Mouse (Mus musculus) stomach, embryonic 15.5 days (tissue): ENCODE data around the gene Rab3il1. TPM values are rescaled to one million over a fixed set of nuclear protein-coding genes. Genes with fewer than 3 reads are reported as not detected.

Source experiments
- ATAC-seq: fragments of 200-750 bp; cut with Nextera tagmentation; 2 replicates; pipeline ENCODE4 v1.8.0; 2017; ENCODE audit warnings: low read depth, moderate number of reproducible peaks, moderate TSS enrichment; ENCODE audit not compliant: insufficient read depth, low FRiP score
- H3K27ac ChIP-seq: fragments of 300-500 bp; sonication (generic); 2 replicates; pipeline ENCODE4 v1.5.1; 2015; ENCODE audit warnings: mild to moderate bottlenecking, inconsistent platforms
- H3K27me3 ChIP-seq: fragments of 300-500 bp; sonication (generic); replicated peaks from 2 replicates; pipeline ENCODE4 v1.6.1; 2015; ENCODE audit warnings: inconsistent platforms
- H3K36me3 ChIP-seq: fragments of 300-500 bp; sonication (generic); 2 replicates; pipeline ENCODE4 v1.6.1; 2015; ENCODE audit warnings: inconsistent platforms
- H3K4me1 ChIP-seq: fragments of 300-500 bp; sonication (generic); 2 replicates; pipeline ENCODE4 v1.6.1; 2015; ENCODE audit warnings: inconsistent platforms
- H3K4me2 ChIP-seq: fragments of 300-500 bp; sonication (generic); 2 replicates; pipeline ENCODE4 v1.6.1; 2015; ENCODE audit warnings: mild to moderate bottlenecking, inconsistent platforms
- H3K4me3 ChIP-seq: fragments of 300-500 bp; sonication (generic); replicated peaks from 2 replicates; pipeline ENCODE4 v1.5.1; 2015; ENCODE audit warnings: inconsistent platforms
- H3K9ac ChIP-seq: fragments of 300-500 bp; sonication (generic); 2 replicates; pipeline ENCODE4 v1.6.1; 2015; ENCODE audit warnings: inconsistent platforms
- H3K9me3 ChIP-seq: fragments of 300-500 bp; sonication (generic); 2 replicates; pipeline ENCODE4 v1.6.1; 2016; ENCODE audit warnings: inconsistent platforms
- WGBS: fragments of 180-500 bp; shearing (Covaris S2); methylation state at CpG from one replicate; pipeline ENCODE4 v1.1.7; 2015; 5-methylcytosine and 5-hydroxymethylcytosine counted together
- polyA plus RNA-seq: library from polyadenylated mRNA; unstranded; fragments of >200 nt; fragmentation: Nextera tagmentation; extraction: Ambion mirVana; gene quantifications from 2 replicates; pipeline ENCODE4 v1.2.1, GENCODE M21; 2015

The Rab3il1 gene
- polyA plus RNA-seq, 1 experiment from 2014 or later, result 40.7 TPM

- Histone ChIP-seq H3K27me3 (no peaks in the 10 kb centered on the region), H3K27ac (no peak overlapping the region), H3K4me3 (no peak overlapping the region), H3K4me1 (peaks cover 30% of the 10 kb centered on the region; the same call in 1 of the 2 replicates), H3K36me3 (peaks cover 29% of the 10 kb centered on the region; the same call in 1 of the 2 replicates), H3K4me2 (no peak overlapping the region), H3K9ac (no peak overlapping the region), H3K9me3 (no peaks in the 10 kb centered on the region)
- WGBS, result 78% methylated on average over 1 of the region's 1 CpGs
- no peak for ATAC-seq
Observed at GRCm38 (mm10) chr19:10058352-10058825, 56.9 kb downstream of the Rab3il1 start.

GRCm38 (mm10) chr19:10058876-10059427 lies 57.5 kb downstream of the Rab3il1 start:
- no peaks in the 10 kb centered on the region for H3K9me3 ChIP-seq
- H3K4me1 ChIP-seq, result peaks cover 30% of the 10 kb centered on the region; the same call in 1 of the 2 replicates
- H3K4me2 ChIP-seq, result no peak overlapping the region
- peak overlapping the region; percentile 82; the same call in 1 of the 2 replicates for H3K27ac ChIP-seq
- no peak overlapping the region for H3K9ac ChIP-seq
- H3K4me3 ChIP-seq, result no peak overlapping the region
- H3K36me3 ChIP-seq, result peaks cover 27% of the 10 kb centered on the region
- H3K27me3 ChIP-seq, result no peaks in the 10 kb centered on the region
- WGBS, result 59% methylated on average over 9 of the region's 9 CpGs
- no peak for ATAC-seq

GRCm38 (mm10) chr19:10059911-10060567 lies 58.6 kb downstream of the Rab3il1 start:
- Histone ChIP-seq H3K27ac (peak overlapping the region; percentile 82), H3K9ac (no peak overlapping the region), H3K4me3 (no peak overlapping the region), H3K27me3 (no peaks in the 10 kb centered on the region), H3K4me2 (0 out of 2 replicates have a peak overlapping the region, but pooled peaks have one; percentile 8), H3K4me1 (peaks cover 30% of the 10 kb centered on the region; the same call in 1 of the 2 replicates), H3K9me3 (no peaks in the 10 kb centered on the region), H3K36me3 (peaks cover 27% of the 10 kb centered on the region)
- ATAC-seq, result peak; percentile 57
- 31% methylated on average over 10 of the region's 10 CpGs for WGBS

GRCm38 (mm10) chr19:10060783-10061590 lies 59.5 kb downstream of the Rab3il1 start:
- Histone ChIP-seq H3K4me3 (no peak overlapping the region), H3K36me3 (peaks cover 31% of the 10 kb centered on the region)
- no peak for ATAC-seq

GRCm38 (mm10) chr19:10061624-10062023 lies 60.2 kb downstream of the Rab3il1 start:
- Histone ChIP-seq H3K9me3 (no peaks in the 10 kb centered on the region), H3K27ac (no peak overlapping the region)
- ATAC-seq, result no peak

More at GRCm38 (mm10) chr19:10060783-10061590, 59.5 kb downstream of the Rab3il1 start:
- Histone ChIP-seq H3K27me3 (no peaks in the 10 kb centered on the region), H3K9me3 (no peaks in the 10 kb centered on the region), H3K9ac (no peak overlapping the region), H3K4me1 (peaks cover 30% of the 10 kb centered on the region; the same call in 1 of the 2 replicates), H3K4me2 (no peak overlapping the region), H3K27ac (peak overlapping the region; percentile 82)
- WGBS, result 47% methylated on average over 8 of the region's 8 CpGs

GRCm38 (mm10) chr19:10062292-10062691 lies 60.8 kb downstream of the Rab3il1 start:
- no peak overlapping the region for H3K27ac ChIP-seq

More at GRCm38 (mm10) chr19:10061624-10062023, 60.2 kb downstream of the Rab3il1 start:
- H3K4me1 ChIP-seq, result peaks cover 30% of the 10 kb centered on the region; the same call in 1 of the 2 replicates
- H3K27me3 ChIP-seq, result no peaks in the 10 kb centered on the region
- H3K4me2 ChIP-seq, result no peak overlapping the region
- H3K36me3 ChIP-seq, result peaks cover 29% of the 10 kb centered on the region
- WGBS, result 94% methylated on average over 2 of the region's 2 CpGs
- H3K9ac ChIP-seq, result no peak overlapping the region
- H3K4me3 ChIP-seq, result no peak overlapping the region

GRCm38 (mm10) chr19:10062862-10063261 lies 61.4 kb downstream of the Rab3il1 start:
- no peak overlapping the region for H3K9ac ChIP-seq
- H3K36me3 ChIP-seq, result peaks cover 32% of the 10 kb centered on the region
- no peak for ATAC-seq
- no peak overlapping the region for H3K27ac ChIP-seq
- no peaks in the 10 kb centered on the region for H3K9me3 ChIP-seq
- H3K27me3 ChIP-seq, result no peaks in the 10 kb centered on the region
- 85% methylated on average over 5 of the region's 5 CpGs for WGBS
- no peak overlapping the region for H3K4me2 ChIP-seq
- H3K4me3 ChIP-seq, result no peak overlapping the region
- peaks cover 28% of the 10 kb centered on the region; the same call in 1 of the 2 replicates for H3K4me1 ChIP-seq

More at GRCm38 (mm10) chr19:10062292-10062691, 60.8 kb downstream of the Rab3il1 start:
- peaks cover 31% of the 10 kb centered on the region for H3K36me3 ChIP-seq
- H3K4me2 ChIP-seq, result no peak overlapping the region
- no peak overlapping the region for H3K9ac ChIP-seq
- H3K27me3 ChIP-seq, result no peaks in the 10 kb centered on the region
- peaks cover 28% of the 10 kb centered on the region; the same call in 1 of the 2 replicates for H3K4me1 ChIP-seq
- no peak for ATAC-seq
- 85% methylated on average over 8 of the region's 8 CpGs for WGBS
- no peak overlapping the region for H3K4me3 ChIP-seq
- H3K9me3 ChIP-seq, result no peaks in the 10 kb centered on the region

GRCm38 (mm10) chr19:10064173-10065012 lies 62.9 kb downstream of the Rab3il1 start:
- Histone ChIP-seq H3K9ac (no peak overlapping the region), H3K4me3 (no peak overlapping the region), H3K27me3 (no peaks in the 10 kb centered on the region), H3K9me3 (no peaks in the 10 kb centered on the region), H3K36me3 (peaks cover 45% of the 10 kb centered on the region), H3K4me1 (peaks cover 23% of the 10 kb centered on the region; the same call in 1 of the 2 replicates), H3K27ac (no peak overlapping the region), H3K4me2 (no peak overlapping the region)
- ATAC-seq, result no peak
- 78% methylated on average over 10 of the region's 10 CpGs for WGBS

- Histone ChIP-seq H3K9me3 (no peaks in the 10 kb centered on the region), H3K36me3 (peaks cover 57% of the 10 kb centered on the region), H3K4me2 (no peak overlapping the region), H3K9ac (no peak overlapping the region), H3K27me3 (no peaks in the 10 kb centered on the region), H3K27ac (no peak overlapping the region), H3K4me1 (0 out of 2 replicates have a peak, but pooled peaks cover 12% of the 10 kb centered on the region), H3K4me3 (no peak overlapping the region)
- ATAC-seq, result no peak
- 84% methylated on average over 5 of the region's 5 CpGs for WGBS
Observed at GRCm38 (mm10) chr19:10065465-10066188, 64.2 kb downstream of the Rab3il1 start.

GRCm38 (mm10) chr19:10066189-10066500 lies 64.7 kb downstream of the Rab3il1 start:
- 86% methylated on average over 4 of the region's 4 CpGs for WGBS
- no peak overlapping the region for H3K9ac ChIP-seq

More at GRCm38 (mm10) chr19:10066189-10066500, 64.7 kb downstream of the Rab3il1 start:
- H3K27me3 ChIP-seq, result no peaks in the 10 kb centered on the region
- no peak overlapping the region for H3K4me2 ChIP-seq
- no peak overlapping the region for H3K27ac ChIP-seq
- ATAC-seq, result no peak
- no peaks in the 10 kb centered on the region for H3K9me3 ChIP-seq
- H3K4me3 ChIP-seq, result no peak overlapping the region
- peaks cover 62% of the 10 kb centered on the region for H3K36me3 ChIP-seq
- 0 out of 2 replicates have a peak, but pooled peaks cover 9% of the 10 kb centered on the region for H3K4me1 ChIP-seq
